Mouse (Mus musculus): ENCODE data around the gene Sgk1. TPM values are rescaled to one million over a fixed set of nuclear protein-coding genes. Genes with fewer than 3 reads are reported as not detected.
"Not testable (repeated sequence)": the region's sequence is repeated elsewhere in the genome, so short reads cannot be mapped to it uniquely, and the experiment has no call there.

Sgk1 gene
- total RNA-seq, 2 experiments from 2014 or later, result 58.2 to 81.3 TPM

DNA sequence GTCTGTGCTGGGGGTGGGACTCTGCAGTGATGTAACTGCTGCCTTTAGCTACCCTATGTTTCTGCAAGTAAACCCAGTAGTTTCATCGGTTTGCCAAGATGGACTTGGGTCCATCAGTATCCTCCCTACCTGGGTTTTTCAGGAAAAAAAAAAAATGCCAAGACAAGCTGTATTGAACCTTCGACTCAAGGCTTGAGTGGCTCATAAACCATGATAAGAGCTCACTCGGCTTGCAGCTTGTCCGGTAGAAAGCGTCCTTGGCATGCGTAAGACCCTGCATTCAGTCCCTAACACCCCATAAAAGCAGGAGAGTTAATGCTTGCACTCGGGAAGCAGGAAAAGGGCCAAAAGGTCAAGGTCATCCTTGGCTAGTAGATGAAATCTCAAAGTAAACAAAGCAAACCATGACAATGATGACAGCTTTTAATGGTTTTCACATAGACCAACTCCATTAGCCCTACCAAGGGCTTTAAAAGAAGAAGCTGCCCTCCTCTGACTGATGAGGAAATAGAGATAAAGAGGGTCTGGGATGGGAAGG is 23.5 kb upstream of the Sgk1 start:
- DNase-seq (ENCODE audit: low spot score in 2 of 2), result no peak

DNA sequence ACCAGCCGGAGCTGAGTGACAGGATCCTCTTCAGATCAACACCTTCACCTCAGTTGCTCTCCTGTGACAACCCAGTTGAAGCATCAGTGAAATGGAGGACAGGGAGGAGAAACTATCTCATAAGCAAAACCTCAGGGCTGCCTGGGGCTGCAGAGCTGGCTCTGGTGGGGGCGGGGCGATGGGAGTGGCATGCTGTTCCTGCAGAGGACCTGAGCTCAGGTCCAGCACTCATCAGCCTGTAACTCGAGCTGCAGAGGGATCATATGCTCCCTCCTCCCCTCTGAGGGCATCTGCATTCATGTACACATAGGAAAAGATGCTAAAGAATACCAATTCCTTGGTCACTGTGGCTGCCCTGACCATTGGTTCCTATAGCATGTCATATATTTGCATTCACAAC is 15.5 kb upstream of the Sgk1 start:
- DNase-seq (ENCODE audit: low spot score in 2 of 2), result no peak

DNA sequence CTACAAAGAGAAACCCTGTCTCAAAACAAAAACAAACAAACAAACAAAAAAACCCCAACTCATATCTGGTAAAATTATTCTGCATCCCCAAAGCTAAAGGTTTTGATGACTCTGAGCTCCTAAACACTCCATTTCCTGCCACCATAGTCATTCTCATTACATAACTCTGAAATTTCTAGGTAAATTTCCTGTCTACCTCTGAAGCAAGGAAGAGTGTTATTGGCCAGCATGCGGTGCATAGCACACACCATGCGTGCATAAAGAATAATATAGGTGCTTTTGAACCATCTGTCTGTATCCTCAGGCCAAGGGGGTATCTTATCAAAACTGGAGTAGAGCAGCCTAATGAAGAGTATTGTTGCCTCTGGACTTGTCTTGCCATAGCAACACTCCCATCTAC is 13.8 kb upstream of the Sgk1 start:
- DNase-seq (ENCODE audit: low spot score in 2 of 2), result no peak

DNA sequence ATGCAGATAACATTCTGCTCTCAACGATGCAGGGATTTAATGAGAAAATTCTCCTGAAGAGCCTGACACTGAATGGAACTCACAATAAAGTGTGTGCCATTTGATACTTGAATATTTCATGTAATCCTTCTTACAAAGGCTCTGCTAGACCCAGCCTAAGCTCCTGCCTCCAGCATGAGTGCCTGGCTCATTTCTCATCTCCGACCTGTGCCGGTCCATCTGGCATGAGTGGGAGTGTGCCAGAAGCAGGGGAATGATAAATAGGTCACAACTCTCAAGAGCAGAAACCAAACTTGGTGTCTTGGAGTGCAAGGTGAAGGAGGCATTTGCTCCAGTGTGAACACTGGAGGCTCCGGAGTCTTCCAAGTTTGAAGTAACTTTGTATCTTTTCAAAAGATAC is 13.4 kb upstream of the Sgk1 start:
- no peak for DNase-seq (ENCODE audit: low spot score in 2 of 2)

DNA sequence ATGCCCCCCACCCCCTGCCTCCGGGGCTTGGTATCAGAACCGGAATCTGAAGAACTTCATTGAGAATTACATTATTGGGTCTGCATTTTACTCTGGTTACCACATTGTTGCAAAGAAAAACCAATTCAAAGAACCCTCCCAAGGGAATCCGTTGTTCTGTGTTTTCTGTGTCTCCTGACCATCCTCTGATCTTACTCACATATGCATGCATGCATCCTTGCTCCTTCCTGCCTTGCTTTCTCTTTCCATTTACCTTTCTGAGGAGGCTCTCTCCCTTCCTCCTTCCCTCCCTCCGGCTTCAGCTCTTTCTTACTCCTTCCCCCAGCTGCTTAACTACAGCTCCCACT is 174 bp upstream of the Sgk1 start:
- DNase-seq (ENCODE audit: low spot score in 2 of 2), result no peak

DNA sequence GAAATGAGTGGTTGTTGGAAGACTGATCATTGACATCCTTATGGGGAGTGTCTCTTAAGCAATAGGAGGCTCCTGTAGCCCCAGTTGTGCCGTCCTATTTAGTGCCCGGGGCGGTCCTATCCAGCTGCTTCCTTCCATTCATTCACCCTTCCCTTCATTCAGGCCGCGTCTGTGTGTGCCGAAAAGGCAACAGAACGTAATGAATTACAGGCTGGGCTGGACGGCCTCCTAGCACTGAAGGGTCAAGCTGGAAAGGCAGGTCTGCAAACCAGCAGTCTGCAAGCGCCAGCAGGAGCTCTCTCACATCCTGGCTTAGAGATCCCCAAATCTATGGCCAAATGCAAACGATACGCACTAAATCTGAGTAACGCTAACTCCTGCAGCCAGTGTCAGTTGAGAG is 1.6 kb downstream of the Sgk1 start:
- peak in 1 of 2 experiments; percentile 15 for DNase-seq (ENCODE audit: low spot score in 2 of 2)

DNA sequence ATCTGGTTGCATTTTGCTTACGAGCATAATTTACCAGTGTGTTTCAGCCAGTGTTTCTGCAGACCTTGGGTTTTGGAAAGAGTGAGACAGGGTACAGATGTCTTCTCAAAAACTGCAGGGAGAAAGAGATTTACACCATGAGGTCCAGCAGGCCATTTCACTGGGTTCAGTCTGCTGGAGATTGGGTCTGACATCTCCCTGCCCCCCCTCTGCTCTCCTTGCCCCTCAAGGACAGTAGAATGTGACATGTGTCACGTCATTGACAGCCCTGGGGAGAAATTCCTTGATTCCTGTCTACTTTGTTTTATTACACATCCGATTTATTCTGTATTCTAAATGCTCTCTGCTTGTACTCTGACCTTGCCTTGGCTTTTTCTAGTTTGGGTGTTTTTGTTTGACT is 2.5 kb downstream of the Sgk1 start:
- no peak for DNase-seq (ENCODE audit: low spot score in 2 of 2)

DNA sequence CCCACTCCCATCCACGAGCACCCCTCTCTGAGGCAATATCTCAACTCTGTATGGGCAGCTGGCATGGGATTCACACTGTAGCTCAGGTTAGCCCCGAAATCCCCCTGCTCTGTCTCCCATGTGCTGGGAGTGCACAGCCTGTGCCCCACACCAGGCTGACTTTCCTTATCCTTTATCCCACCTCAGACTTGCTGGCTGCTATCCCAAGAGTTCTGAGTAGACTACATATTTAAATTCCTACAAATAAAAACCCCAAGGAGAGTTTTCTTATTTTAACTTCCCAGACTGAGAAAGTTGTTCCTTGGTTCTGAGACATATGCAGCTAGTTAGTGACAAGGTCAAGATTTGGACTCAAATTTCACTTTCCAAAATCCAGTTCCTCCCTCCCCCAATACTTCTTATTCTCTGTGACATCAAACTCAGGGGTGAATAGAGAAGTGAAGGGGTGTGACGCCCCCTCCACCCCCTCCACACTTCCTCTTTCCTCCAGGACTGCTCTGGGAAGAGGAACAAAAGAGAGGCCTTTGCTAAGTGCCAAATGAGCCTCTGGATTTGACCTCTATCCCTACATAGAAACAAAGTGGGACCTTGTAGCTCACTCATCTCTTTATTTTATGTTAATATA is 7.3 kb downstream of the Sgk1 start:
- no peak for DNase-seq (ENCODE audit: low spot score in 2 of 2)

DNA sequence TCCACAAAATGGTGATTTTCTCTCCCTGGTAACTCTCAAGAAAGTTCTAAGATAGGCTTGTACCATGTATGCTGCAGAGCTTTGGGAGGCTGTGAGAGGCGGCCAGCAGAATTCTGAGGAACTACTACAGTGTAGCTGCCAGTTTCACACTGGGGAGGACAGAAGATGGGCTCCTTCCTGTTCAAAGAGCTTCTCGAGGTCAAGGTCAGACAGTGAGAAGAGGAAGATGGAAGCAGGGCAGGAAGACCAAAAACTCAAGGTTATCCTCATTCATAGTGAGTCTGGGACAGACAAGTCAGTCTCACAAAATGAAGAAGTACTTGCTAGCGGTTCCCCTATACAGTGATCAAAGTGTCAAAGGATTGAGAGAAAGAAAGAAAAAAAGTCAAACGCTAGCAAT is 8.3 kb downstream of the Sgk1 start:
- DNase-seq (ENCODE audit: low spot score in 2 of 2), result no peak

DNA sequence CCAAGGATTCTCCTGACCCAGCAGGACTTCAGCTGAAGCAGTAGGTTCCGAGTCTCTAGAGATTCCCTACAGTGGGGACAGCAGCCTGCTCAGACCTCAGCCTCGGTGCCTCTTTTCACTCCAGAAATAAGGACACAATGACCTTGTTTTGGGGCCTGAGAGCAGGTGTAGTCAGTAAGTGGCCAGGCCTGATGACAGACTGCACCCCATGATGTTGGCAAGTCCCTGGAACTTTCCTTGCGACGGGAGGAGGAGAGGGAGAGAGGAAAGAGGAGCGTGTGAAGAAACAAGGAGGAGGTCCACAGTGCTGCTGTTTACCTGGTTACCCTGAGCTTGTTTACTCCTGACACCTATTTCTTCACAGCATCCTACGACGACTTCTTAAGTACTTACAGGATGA is 9.5 kb downstream of the Sgk1 start:
- DNase-seq (ENCODE audit: low spot score in 2 of 2), result no peak

DNA sequence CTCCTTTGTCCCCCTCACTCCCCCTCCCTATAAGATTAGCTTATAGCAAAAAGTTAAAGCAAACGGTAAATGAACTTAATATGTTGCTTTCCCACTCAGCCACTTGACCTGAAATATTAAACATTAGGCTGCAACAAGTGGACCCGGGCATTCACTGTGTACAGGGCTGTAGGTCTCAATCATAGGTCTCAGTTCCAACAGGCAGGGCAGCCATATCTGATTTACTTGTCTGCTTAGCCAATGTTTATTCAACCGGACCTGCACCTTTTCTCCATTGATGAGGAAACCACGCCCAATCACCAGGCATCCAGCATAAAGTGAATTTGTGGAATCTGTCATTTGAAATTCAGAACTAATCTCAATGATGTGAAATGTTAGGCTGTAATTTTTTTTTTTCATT is 10.1 kb downstream of the Sgk1 start:
- no peak for DNase-seq (ENCODE audit: low spot score in 2 of 2)

DNA sequence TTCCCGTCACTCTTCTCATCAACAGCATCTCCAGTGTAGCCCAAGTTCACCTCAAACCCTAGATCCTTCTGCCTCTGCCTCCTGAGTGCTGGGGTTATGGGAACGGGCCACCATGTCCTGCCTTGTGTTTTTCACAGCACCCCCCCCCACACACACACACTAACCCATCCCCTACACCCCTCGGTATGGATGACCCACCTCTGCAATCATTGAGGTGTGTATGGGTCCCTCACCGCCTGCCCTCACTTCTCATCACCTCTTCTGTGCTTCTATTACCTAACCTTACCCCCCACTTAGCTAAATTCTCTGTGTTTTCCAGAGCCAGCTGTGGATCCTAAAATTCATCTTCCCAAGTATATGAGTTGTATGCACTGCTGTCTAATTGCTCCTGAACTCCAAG is 16.4 kb downstream of the Sgk1 start:
- DNase-seq (ENCODE audit: low spot score in 2 of 2), result no peak

DNA sequence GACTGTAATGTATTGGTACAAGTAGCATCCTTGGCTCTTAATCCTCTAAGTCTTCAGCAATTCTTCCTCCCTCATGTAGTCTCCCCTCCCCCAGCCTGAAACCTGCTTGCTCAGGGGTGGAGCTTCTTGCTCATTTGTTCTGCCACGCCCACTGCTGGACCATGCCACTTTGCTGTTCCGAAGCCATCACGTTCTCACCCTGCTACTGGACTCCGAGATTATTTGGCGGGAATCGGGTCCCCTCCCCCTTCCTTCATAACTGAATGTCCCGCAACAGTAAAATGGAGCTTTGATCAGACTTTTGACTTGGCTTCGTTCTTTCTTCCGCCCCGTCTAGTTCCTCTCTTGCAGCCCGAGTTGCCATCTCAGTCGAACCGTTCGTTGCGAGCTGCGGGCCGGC is 16.9 kb downstream of the Sgk1 start:
- DNase-seq (ENCODE audit: low spot score in 2 of 2), result not testable (repeated sequence)

DNA sequence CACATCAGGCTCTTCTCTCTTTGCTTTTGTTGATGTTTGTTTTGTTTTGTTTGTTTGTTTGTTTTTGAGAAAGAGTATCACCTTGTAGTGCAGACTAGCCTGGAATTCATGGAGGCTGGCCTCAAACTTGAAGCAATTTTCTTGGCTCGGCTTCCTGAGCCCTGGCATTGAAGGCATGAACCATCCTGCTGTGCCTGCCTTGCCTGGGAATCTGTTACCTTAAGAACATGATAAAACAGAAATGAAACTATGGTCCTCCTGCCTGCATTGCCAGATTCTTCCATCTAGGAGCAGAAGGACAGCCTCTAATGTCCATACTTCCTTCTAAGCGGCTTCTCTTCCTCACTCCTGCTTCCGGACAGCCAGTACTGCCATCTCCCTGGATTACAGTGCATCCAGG is 17.4 kb downstream of the Sgk1 start:
- no peak for DNase-seq (ENCODE audit: low spot score in 2 of 2)

DNA sequence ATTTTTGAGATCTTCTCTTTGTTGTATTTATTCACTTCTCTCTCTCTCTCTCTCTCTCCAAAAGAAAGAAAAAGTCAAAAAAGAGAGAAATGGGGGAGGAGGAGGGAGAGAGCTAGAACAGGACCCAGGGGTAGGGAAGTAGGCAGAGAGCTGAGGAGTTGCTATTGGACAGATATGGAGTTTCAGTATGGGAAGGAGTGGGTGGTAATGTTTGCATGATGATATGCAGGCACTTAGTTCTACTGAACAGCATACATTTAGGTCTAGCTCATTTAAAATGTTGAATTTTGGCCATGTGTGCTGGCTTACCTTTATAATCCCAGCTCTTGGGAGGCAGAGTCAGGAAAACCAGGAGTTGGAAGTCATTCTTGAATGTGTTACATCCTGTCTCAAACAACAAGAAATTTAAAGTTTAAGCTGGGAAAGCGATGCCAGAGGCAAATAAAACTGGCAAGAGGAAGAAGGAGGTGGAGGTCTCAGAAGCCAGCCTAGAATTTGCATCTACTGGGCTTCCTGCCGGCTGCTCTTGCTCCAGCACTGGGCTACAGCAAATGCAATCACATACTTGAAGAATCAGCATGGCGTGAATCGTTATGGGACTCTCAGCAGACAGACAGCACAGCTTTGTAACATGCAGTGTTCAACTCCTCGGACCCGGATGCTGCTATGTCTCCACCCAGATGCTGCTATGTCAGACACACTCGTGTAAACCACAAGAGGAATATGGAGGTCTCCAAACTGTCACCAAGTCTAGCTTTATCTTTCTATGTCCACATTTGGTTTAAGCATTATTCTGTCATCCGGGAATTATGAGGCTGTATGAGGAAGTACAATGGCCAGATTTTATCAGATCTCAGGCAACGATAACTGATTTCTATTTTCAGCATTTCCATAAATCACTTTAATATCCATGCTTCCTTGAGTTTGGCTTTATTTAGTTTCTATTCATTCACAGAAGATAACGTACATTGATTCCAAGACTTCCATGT is 20.5 kb downstream of the Sgk1 start:
- DNase-seq (ENCODE audit: low spot score in 2 of 2), result no peak

DNA sequence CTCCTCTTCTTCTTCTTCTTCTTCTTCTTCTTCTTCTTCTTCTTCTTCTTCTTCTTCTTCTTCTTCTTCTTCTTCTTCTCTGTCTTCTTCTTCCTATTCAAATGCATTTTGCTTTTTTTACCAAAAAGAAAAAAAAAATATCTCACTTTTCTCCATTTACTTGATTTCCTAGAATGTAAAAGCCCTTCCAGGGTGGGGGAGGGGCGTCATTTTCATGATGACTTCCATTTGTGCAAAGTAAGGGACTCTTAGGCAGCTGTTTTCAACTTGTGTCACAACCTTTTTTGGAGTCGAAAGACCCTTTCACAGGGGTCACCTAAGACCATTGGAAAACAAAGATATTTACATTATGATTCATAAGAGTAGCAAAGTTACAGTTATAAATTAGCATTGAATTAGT is 22.2 kb downstream of the Sgk1 start:
- no peak for DNase-seq (ENCODE audit: low spot score in 2 of 2)

DNA sequence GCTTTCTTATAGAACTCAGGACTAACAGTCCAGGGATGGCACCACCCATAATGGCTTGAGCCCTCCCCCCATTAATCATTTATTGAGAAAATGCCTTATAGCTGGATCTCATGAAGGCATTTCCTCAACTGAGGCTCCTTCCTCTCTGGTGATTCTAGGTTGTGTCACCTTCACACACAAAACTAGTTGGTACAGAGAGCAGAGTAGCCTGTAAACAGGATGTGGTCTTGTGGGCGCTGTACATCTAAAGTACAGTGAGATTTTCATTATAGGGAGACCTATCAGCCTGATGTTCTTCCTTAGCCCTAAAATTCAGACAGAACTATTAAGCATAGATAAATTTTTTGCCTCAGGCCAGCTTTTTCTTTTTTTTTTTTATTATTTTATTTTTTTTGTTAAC is 23.6 kb downstream of the Sgk1 start:
- DNase-seq (ENCODE audit: low spot score in 2 of 2), result no peak

DNA sequence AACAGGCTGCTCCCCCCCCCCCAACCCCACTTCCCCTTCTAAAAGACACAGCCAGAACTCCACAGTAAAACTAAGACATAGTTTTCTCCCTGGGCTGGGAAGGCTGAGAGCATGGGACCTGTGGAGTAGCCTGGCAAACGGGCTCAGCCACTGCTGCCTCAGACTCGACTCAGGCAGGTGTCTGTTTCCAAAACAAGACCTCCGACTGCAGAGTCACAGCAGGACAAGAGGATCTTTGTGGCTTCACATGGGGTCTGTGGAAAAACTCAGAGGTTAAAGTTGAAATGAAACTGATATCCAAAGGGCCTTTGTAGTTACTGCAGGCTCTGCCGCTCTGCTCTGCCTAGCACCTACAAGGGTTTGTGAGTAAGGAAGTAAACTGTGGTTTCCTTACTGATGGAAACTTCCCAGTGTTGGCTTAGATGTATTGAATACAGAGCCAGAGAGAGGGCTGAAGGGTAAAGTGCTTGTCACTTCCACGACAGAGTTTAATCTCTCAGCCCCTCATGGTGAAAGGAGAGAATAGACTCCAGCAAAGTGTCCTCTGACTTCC is 25.0 kb downstream of the Sgk1 start:
- DNase-seq (ENCODE audit: low spot score in 2 of 2), result no peak

DNA sequence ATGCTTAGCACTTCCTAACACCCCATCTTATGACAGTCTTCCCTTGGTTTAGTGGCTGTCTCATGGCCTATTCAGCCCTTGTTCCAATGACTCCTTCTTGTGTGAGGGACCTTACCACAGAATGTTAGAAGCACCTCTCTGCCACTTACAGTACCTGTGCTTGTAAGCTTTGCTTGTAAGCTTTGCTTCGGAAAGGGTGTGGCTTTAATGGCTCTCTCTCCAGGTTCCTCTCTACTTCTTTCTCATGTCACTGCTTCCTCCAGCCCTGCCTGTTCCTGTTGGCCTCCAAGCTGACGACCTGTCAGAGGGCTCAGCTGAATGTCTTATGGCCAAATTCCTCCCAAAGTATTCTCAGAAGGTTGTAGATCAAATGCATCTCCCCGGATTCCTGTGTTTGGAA is 25.8 kb downstream of the Sgk1 start:
- DNase-seq (ENCODE audit: low spot score in 2 of 2), result no peak

DNA sequence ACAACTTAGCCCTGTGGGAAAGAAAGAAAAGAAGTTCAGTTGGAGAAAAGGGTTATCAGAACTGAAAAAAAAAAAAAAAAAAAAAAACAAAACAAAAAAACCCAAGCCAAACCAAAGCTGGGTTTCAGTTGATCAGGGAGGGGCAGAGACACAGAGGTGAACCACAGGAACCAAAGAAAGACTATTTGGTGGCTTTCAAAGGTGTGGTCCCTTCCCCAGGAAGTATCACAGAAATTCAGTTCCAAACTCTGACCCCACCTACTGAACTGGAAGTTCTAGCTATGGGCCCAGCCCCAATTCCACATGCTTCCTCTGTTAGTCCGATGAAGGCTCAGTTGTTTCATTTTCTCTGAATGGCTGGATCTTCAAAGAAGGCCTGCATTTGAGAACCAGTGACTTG is 26.7 kb downstream of the Sgk1 start:
- DNase-seq (ENCODE audit: low spot score in 2 of 2), result no peak

DNA sequence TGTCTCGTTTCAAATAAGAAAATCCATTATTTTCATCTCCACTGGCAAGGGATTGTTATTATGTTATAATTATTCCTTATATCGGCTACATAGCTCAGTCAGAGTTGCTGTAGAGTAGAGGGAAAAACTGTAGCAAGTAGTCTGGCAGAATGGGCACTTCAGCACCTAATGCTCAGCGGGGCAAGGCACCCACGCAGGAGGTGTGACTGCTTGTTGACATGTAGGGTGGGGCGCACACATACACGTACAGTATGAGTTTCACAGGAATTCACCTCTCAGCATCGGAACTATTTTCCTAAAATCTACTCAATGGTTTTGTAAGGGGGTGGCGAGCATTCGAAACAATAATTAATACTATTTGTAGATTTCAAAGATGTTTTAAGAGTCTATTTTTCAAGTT is 28.4 kb downstream of the Sgk1 start:
- no peak for DNase-seq (ENCODE audit: low spot score in 2 of 2)

DNA sequence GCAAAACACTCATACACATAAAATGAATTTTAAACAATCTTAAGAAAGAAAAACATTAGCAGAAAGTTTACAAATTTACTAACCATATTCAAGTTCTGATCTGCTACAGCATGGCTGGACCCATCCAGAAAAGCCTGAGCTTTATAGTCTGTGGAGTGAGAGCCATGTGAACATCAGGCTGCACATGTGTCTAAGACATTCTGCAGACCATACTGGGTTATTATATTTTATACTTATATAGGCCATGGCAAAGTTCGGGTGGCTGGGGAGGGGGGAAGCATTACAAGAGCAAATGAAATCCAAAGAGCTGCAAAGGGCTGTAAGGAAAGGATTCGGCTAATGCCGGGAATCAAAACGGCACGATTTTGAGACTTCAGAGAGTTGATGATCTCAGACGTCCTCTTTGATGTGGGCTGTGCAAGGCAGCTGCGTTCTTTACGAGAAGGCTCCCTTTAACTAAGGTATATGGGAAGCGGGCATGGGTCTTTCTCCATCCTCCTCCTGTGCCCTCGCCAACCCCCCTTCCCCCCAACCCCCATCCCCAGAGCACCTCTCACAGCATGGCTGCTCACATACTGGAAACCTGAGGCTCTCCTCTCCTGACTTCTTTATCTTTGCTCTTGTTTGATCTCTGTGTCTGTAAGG is 29.4 kb downstream of the Sgk1 start:
- DNase-seq (ENCODE audit: low spot score in 2 of 2), result no peak

Data from gastrocnemius, postnatal 4 days (tissue).